Mouse (Mus musculus) WW6 (cell line): Measurements from ENCODE around the gene Zc3h7b.

Source experiments
- DNase-seq: peaks from one replicate; pipeline ENCODE4 v3.0.0-alpha.2; 2013; ENCODE audit warnings: low read depth, low spot score

Zc3h7b gene

GRCm38 (mm10) chr15:81842275-81842674 is 97.4 kb downstream of the Zc3h7b start:
- no peak for DNase-seq

- DNase-seq = no peak
Measured at GRCm38 (mm10) chr15:81845033-81845625, 100.3 kb downstream of the Zc3h7b start.

GRCm38 (mm10) chr15:81845724-81846123 is 100.9 kb downstream of the Zc3h7b start:
- no peak for DNase-seq
